Mouse (Mus musculus): ENCODE measurements around the gene Med12l. TPM values are rescaled to one million over a fixed set of nuclear protein-coding genes. Genes with fewer than 3 reads are reported as not detected.
A peak's percentile ranks its signal among the peaks of the same experiment; 100 is the strongest.

The Med12l gene
- polyA plus RNA-seq, 1 experiment from 2014 or later: 6.2 TPM

- WGBS (ENCODE audit: insufficient replicate concordance): 71% methylated on average over 4 of the region's 4 CpGs
These were observed 200.3 kb downstream of the Med12l start for GRCm38 (mm10) chr3:59205941-59206340.

DNA sequence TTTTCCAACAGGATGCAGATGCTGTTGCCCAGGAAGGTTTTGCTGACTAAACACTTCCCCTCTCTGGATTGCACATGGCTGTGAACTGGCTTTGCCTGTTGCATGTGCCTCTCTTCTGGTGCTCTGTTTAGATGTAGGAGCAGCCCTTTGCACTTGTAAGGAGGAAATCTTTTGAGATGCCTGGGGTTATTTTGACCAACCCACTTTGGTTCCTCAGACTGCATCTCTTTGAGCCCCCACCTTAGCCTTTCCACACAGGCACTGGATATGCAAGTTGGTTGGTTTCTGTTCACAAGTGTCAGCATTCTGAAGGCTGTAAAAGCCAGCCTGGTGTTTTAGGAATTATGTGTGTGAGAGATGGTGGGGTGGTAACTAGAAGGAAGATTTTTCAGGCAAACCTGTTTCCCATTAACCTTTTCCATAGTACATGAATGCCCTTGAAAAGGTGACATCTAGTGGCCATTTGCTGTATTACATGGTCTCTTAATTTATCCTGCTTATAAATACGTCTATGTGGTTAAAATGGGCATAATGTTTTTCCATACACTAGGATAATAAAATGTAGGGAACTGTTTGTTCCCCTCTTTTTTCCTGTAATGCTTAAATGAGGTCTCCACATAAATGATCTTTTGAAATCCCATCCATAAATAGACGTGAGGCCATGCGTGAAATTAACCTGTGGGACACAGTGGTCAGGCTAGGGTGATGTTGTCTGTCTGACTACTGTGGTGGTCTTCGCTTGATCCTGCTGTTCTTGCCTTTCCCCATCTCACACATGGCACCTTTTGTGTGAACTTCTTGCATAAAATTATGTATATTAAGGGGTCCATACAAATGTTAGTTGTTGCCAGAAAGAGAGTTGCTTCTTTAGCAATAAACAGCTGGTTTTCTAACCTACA is 203.3 kb downstream of the Med12l start:
- WGBS (ENCODE audit: insufficient replicate concordance): 68% methylated on average over 4 of the region's 4 CpGs

More at GRCm38 (mm10) chr3:59205941-59206340, 200.3 kb downstream of the Med12l start:
- H3K4me3 ChIP-seq (ENCODE audit: low read depth, low read length): no peak overlapping the region
- no peaks in the 10 kb centered on the region for H3K36me3 ChIP-seq (ENCODE audit: control insufficient read depth, insufficient read depth, low read length)
- H3K4me2 ChIP-seq: no peak overlapping the region
- H3K9ac ChIP-seq (ENCODE audit: low read depth, low read length): no peak overlapping the region
- H3K9me3 ChIP-seq (replicated peaks; ENCODE audit: control insufficient read depth, low read length): no peaks in the 10 kb centered on the region
- 0 out of 2 replicates have a peak overlapping the region, but pooled peaks have one; percentile 51 for H3K27ac ChIP-seq (ENCODE audit: low read depth, low read length)
- peaks cover 20% of the 10 kb centered on the region for H3K4me1 ChIP-seq (ENCODE audit: control insufficient read depth, insufficient read depth, low read length)
- no peak for ATAC-seq (replicated peaks; ENCODE audit: insufficient number of reproducible peaks, low FRiP score, low TSS enrichment)
- H3K27me3 ChIP-seq (ENCODE audit: control insufficient read depth, insufficient read depth, low read length): no peaks in the 10 kb centered on the region

GRCm38 (mm10) chr3:59210089-59210488 is 204.5 kb downstream of the Med12l start:
- Histone ChIP-seq H3K36me3 (ENCODE audit: control insufficient read depth, insufficient read depth, low read length) (no peaks in the 10 kb centered on the region), H3K9me3 (replicated peaks; ENCODE audit: control insufficient read depth, low read length) (no peaks in the 10 kb centered on the region), H3K9ac (ENCODE audit: low read depth, low read length) (no peak overlapping the region), H3K27ac (ENCODE audit: low read depth, low read length) (no peak overlapping the region), H3K4me2 (no peak overlapping the region), H3K27me3 (ENCODE audit: control insufficient read depth, insufficient read depth, low read length) (no peaks in the 10 kb centered on the region), H3K4me3 (ENCODE audit: low read depth, low read length) (no peak overlapping the region), H3K4me1 (ENCODE audit: control insufficient read depth, insufficient read depth, low read length) (peaks cover 6% of the 10 kb centered on the region)
- 49% methylated on average over 8 of the region's 8 CpGs for WGBS (ENCODE audit: insufficient replicate concordance)
- no peak for ATAC-seq (replicated peaks; ENCODE audit: insufficient number of reproducible peaks, low FRiP score, low TSS enrichment)

More for the DNA sequence above, 203.3 kb downstream of the Med12l start:
- no peak overlapping the region for H3K4me2 ChIP-seq
- H3K9ac ChIP-seq (ENCODE audit: low read depth, low read length): no peak overlapping the region
- H3K9me3 ChIP-seq (replicated peaks; ENCODE audit: control insufficient read depth, low read length): no peaks in the 10 kb centered on the region
- no peak overlapping the region for H3K4me3 ChIP-seq (ENCODE audit: low read depth, low read length)
- H3K4me1 ChIP-seq (ENCODE audit: control insufficient read depth, insufficient read depth, low read length): peaks cover 18% of the 10 kb centered on the region
- no peak for ATAC-seq (replicated peaks; ENCODE audit: insufficient number of reproducible peaks, low FRiP score, low TSS enrichment)
- H3K27ac ChIP-seq (ENCODE audit: low read depth, low read length): no peak overlapping the region
- H3K36me3 ChIP-seq (ENCODE audit: control insufficient read depth, insufficient read depth, low read length): no peaks in the 10 kb centered on the region
- no peaks in the 10 kb centered on the region for H3K27me3 ChIP-seq (ENCODE audit: control insufficient read depth, insufficient read depth, low read length)

- H3K36me3 ChIP-seq (ENCODE audit: control insufficient read depth, insufficient read depth, low read length): no peaks in the 10 kb centered on the region
- no peaks in the 10 kb centered on the region for H3K9me3 ChIP-seq (replicated peaks; ENCODE audit: control insufficient read depth, low read length)
- no peak within 1 kb of the TSS for H3K4me3 ChIP-seq (ENCODE audit: low read depth, low read length)
- H3K27me3 ChIP-seq (ENCODE audit: control insufficient read depth, insufficient read depth, low read length): no peaks in the 10 kb centered on the region
- H3K27ac ChIP-seq (ENCODE audit: low read depth, low read length): no peak within 1 kb of the TSS
- no peak for ATAC-seq (replicated peaks; ENCODE audit: insufficient number of reproducible peaks, low FRiP score, low TSS enrichment)
- no peak within 1 kb of the TSS for H3K4me2 ChIP-seq
- H3K4me1 ChIP-seq (ENCODE audit: control insufficient read depth, insufficient read depth, low read length): no peaks in the 10 kb centered on the region; the same call in 1 of the 2 replicates
- no peak within 1 kb of the TSS for H3K9ac ChIP-seq (ENCODE audit: low read depth, low read length)
- 85% methylated on average over 6 of the region's 6 CpGs for WGBS (ENCODE audit: insufficient replicate concordance)
These were observed 205.1 kb downstream of the Med12l start, which contains the start of gene P2ry13 for GRCm38 (mm10) chr3:59210727-59211126. TSS of gene P2ry13 (minus strand) at chr3:59210882.

- H3K9ac ChIP-seq (ENCODE audit: low read depth, low read length): no peak overlapping the region
- no peak overlapping the region for H3K27ac ChIP-seq (ENCODE audit: low read depth, low read length)
- no peak overlapping the region for H3K4me3 ChIP-seq (ENCODE audit: low read depth, low read length)
- 87% methylated on average over 8 of the region's 8 CpGs for WGBS (ENCODE audit: insufficient replicate concordance)
- ATAC-seq (replicated peaks; ENCODE audit: insufficient number of reproducible peaks, low FRiP score, low TSS enrichment): no peak
- H3K4me1 ChIP-seq (ENCODE audit: control insufficient read depth, insufficient read depth, low read length): no peaks in the 10 kb centered on the region
- no peak overlapping the region for H3K4me2 ChIP-seq
- no peaks in the 10 kb centered on the region for H3K9me3 ChIP-seq (replicated peaks; ENCODE audit: control insufficient read depth, low read length)
- no peaks in the 10 kb centered on the region for H3K36me3 ChIP-seq (ENCODE audit: control insufficient read depth, insufficient read depth, low read length)
- no peaks in the 10 kb centered on the region for H3K27me3 ChIP-seq (ENCODE audit: control insufficient read depth, insufficient read depth, low read length)
These were observed 206.2 kb downstream of the Med12l start for GRCm38 (mm10) chr3:59211784-59212183.

DNA sequence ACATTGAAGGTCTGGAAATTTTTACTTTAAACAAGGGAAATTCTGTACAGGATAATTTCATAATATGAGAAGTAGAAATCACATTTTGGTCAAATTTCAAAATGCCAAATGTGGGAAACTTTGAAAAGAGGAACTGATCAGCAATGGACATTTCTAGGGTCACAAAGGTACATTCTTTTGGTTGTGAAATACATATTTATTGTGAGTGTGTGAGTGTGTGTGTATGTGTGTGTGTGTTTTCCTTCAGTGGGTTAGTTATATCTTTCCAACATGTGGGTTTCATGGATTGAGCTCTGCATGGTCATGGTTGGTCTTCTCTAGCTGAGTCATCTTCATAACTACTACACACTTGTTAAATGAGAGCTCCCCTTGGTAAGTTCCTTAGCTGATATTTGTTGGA is 206.8 kb downstream of the Med12l start:
- no peak overlapping the region for H3K9ac ChIP-seq (ENCODE audit: low read depth, low read length)
- no peaks in the 10 kb centered on the region for H3K36me3 ChIP-seq (ENCODE audit: control insufficient read depth, insufficient read depth, low read length)
- ATAC-seq (replicated peaks; ENCODE audit: insufficient number of reproducible peaks, low FRiP score, low TSS enrichment): no peak
- no peak overlapping the region for H3K27ac ChIP-seq (ENCODE audit: low read depth, low read length)
- no peak overlapping the region for H3K4me3 ChIP-seq (ENCODE audit: low read depth, low read length)
- no peaks in the 10 kb centered on the region for H3K4me1 ChIP-seq (ENCODE audit: control insufficient read depth, insufficient read depth, low read length)
- H3K9me3 ChIP-seq (replicated peaks; ENCODE audit: control insufficient read depth, low read length): no peaks in the 10 kb centered on the region
- H3K4me2 ChIP-seq: no peak overlapping the region
- no peaks in the 10 kb centered on the region for H3K27me3 ChIP-seq (ENCODE audit: control insufficient read depth, insufficient read depth, low read length)

DNA sequence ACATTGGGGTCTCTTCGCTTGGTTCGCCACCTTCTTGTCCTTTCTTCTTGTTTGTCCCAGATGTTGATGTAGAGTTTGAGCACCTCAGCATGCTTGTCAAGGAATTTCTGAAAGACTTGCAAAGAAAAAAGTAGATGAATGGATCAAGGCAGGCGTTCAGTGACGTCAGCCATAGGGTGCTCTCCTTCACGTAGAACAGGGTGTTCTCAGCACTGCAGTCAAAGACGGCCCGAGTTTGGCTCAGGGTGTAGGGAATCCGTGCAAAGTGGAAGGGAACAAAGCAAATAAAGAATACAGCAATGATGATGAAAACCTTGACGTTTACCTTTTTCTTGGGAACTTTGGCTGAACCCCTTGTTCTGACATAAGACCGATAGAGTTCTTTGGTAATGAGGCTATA is 211.6 kb downstream of the Med12l start:
- ATAC-seq (replicated peaks; ENCODE audit: insufficient number of reproducible peaks, low FRiP score, low TSS enrichment): no peak
- WGBS (ENCODE audit: insufficient replicate concordance): 90% methylated on average over 10 of the region's 10 CpGs
- Histone ChIP-seq H3K27me3 (ENCODE audit: control insufficient read depth, insufficient read depth, low read length) (no peaks in the 10 kb centered on the region), H3K4me3 (ENCODE audit: low read depth, low read length) (no peak overlapping the region), H3K4me1 (ENCODE audit: control insufficient read depth, insufficient read depth, low read length) (no peaks in the 10 kb centered on the region), H3K27ac (ENCODE audit: low read depth, low read length) (no peak overlapping the region), H3K9ac (ENCODE audit: low read depth, low read length) (no peak overlapping the region), H3K4me2 (no peak overlapping the region), H3K36me3 (ENCODE audit: control insufficient read depth, insufficient read depth, low read length) (no peaks in the 10 kb centered on the region), H3K9me3 (replicated peaks; ENCODE audit: control insufficient read depth, low read length) (no peaks in the 10 kb centered on the region)

DNA sequence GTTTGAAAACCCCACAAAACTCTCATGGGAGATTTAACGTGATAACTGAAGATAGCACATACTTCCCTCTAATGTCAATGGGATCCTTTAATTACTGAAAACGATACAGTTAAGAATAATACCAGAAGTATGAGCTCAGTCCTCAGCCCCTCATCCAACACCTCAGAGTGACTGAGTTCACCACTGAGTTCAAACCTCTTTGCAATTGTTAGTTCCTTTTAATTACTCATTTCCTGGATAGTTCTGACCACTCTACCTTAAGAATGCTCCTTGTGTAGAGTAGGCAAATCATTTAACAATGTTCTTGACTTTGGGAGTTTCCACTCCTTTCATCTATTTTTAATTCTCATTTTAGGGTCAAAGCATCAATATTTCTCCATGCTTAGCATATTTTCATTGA is 213.7 kb downstream of the Med12l start:
- WGBS (ENCODE audit: insufficient replicate concordance): 80% methylated on average over 2 of the region's 2 CpGs

GRCm38 (mm10) chr3:59222303-59222702 is 216.7 kb downstream of the Med12l start:
- Histone ChIP-seq H3K4me2 (no peak overlapping the region), H3K36me3 (ENCODE audit: control insufficient read depth, insufficient read depth, low read length) (no peaks in the 10 kb centered on the region), H3K4me1 (ENCODE audit: control insufficient read depth, insufficient read depth, low read length) (no peaks in the 10 kb centered on the region), H3K27ac (ENCODE audit: low read depth, low read length) (no peak overlapping the region), H3K4me3 (ENCODE audit: low read depth, low read length) (no peak overlapping the region), H3K9me3 (replicated peaks; ENCODE audit: control insufficient read depth, low read length) (no peaks in the 10 kb centered on the region), H3K27me3 (ENCODE audit: control insufficient read depth, insufficient read depth, low read length) (no peaks in the 10 kb centered on the region), H3K9ac (ENCODE audit: low read depth, low read length) (no peak overlapping the region)
- ATAC-seq (replicated peaks; ENCODE audit: insufficient number of reproducible peaks, low FRiP score, low TSS enrichment): no peak
- WGBS (ENCODE audit: insufficient replicate concordance): 90% methylated on average over 2 of the region's 2 CpGs

More for the DNA sequence above, 213.7 kb downstream of the Med12l start:
- no peak overlapping the region for H3K27ac ChIP-seq (ENCODE audit: low read depth, low read length)
- H3K9ac ChIP-seq (ENCODE audit: low read depth, low read length): no peak overlapping the region
- ATAC-seq (replicated peaks; ENCODE audit: insufficient number of reproducible peaks, low FRiP score, low TSS enrichment): no peak
- H3K4me3 ChIP-seq (ENCODE audit: low read depth, low read length): no peak overlapping the region
- no peaks in the 10 kb centered on the region for H3K9me3 ChIP-seq (replicated peaks; ENCODE audit: control insufficient read depth, low read length)
- H3K27me3 ChIP-seq (ENCODE audit: control insufficient read depth, insufficient read depth, low read length): no peaks in the 10 kb centered on the region
- no peaks in the 10 kb centered on the region for H3K36me3 ChIP-seq (ENCODE audit: control insufficient read depth, insufficient read depth, low read length)
- H3K4me2 ChIP-seq: no peak overlapping the region
- no peaks in the 10 kb centered on the region for H3K4me1 ChIP-seq (ENCODE audit: control insufficient read depth, insufficient read depth, low read length)

Data from heart, embryonic 11.5 days (tissue).